Mouse (Mus musculus): ENCODE measurements around the gene Aplp1.

- TF ChIP-seq POLR2A (IDR thresholded peaks at IDR 0.05; ENCODE audit: control insufficient read depth, low read depth, low read length) (no peak), CTCF (IDR thresholded peaks at IDR 0.05; ENCODE audit: control insufficient read depth, insufficient read depth, insufficient replicate concordance, low read depth, low read length) (no peak)
Observed at GRCm38 (mm10) chr7:30422560-30422959, 22.8 kb downstream of the Aplp1 start.
